Mouse (Mus musculus): ENCODE data around the gene Lmtk2. TPM values are rescaled to one million over a fixed set of nuclear protein-coding genes. Genes with fewer than 3 reads are reported as not detected.

Lmtk2 gene
- total RNA-seq (2021) = 10 to 100 TPM; 94.2 to 99.2 TPM

DNA sequence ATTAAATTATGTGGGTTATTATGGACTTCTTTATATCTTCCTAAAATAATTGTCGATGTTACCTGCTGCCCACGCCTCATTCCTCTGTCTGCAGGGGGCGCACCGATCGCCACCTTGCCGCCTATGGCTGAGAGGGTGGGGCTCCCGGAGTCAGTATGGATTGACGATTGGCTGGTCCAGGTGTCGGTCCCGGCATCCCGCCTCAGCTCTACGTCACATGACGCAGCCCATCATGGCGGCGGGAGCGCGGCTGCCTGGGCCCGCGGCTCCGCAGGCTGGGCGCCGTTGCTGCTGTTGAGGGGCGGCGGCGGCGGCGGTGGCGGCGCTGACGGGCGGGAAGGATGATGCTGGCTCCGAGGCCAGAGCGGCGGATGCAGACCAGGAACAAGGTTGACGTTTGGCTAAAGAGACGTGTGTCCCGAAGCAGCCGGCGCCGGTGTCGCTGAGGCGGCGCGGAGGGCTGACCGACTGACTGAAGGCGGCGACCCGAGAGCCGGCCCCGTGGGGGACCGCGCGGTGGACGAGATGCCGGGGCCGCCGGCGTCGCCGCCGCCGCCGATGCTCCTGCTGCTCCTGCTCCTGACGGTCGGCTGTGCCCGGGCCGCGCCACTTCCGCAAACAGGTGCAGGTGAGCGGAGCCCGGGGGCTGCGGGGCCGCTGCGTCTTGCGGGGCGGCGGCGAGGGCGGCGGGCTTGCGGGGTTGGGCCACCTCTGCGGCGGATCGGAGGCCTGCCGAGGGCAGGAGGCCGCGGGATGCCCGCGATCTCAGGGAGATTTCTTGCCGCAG is at the start of gene Lmtk2:
Lmtk2 (plus strand) TSS at position 288 of the 787 bp plus-strand sequence.
- peak; percentile 96 to 98 for DNase-seq

DNA sequence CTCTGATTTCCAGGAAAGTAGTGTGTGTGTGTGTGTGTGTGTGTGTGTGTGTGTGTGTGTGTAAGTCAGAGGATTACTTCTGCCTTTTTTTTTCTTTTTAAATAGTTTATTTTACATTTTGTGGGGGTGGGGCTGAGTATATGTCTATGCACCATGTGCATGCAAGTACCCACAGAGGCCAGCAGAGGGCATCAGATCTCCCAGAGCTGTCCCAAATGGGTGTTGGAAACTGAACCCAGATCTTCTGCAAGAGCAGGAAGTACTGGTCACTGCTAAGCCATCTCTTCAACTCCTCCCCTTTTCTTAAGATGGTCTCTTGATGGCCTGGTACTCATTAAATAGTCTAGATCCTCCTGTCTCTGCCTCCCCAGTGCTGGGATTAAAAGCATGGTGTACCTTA is 49.0 kb upstream of the Lmtk2 start:
- no peak for DNase-seq

DNA sequence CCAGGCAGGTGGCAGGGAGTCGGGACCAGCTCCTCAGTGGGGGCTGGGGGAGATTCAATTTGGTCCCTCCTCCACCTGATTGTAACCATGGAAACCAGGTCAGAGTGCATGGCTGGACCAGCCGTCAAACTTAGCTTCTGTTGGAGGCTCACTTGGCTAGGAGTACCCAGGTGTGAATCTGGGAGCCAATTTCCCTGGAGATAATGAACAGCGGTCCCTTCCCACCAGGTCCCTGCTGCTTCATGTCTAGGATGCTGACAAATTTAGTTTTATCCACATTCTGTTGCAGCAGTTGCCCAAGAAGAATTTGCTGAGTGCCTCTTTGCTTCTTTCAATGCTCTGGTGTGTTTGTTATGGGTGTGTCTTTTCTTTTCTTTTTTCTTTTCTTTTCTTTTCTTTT is 46.8 kb upstream of the Lmtk2 start:
- no peak for DNase-seq

DNA sequence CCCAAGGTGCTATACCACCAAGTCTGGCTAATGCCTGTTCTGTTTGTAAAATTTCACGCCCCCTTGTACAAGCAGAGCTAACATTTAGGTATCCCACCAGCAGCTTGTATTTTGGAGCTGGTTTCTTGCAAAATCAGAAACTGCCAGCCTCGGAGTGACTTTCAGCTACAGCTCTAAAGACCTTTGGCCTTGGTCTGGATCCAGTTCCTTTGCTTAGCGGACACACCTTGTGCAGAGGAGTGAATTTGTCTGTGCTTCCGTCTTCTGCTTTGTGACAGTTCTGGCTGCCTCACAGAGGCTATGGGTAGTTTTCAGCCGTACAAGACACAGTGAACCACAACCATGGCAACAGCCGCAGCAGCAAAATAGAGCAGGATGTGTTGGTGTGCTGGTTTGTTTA is 45.9 kb upstream of the Lmtk2 start:
- DNase-seq = no peak

DNA sequence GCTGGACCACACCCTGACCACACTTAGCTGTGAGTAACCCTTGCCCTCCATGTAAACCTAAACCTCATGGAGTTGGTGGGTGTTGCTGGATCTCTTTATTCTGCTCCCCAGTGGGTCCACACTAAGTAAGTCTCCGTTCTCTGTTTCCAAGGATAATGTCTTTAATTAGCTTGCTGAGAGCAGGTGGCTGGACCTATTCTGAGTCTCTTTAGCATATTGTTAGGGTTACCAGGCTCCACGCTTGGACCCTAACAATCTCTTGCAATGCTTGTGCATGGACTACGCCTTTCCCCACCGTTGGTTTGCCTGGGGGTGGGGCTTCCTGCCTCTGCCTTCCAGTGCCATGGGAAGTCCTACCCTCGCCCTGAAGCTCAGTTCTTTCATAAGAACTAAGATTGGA is 36.1 kb upstream of the Lmtk2 start:
- DNase-seq = no peak

DNA sequence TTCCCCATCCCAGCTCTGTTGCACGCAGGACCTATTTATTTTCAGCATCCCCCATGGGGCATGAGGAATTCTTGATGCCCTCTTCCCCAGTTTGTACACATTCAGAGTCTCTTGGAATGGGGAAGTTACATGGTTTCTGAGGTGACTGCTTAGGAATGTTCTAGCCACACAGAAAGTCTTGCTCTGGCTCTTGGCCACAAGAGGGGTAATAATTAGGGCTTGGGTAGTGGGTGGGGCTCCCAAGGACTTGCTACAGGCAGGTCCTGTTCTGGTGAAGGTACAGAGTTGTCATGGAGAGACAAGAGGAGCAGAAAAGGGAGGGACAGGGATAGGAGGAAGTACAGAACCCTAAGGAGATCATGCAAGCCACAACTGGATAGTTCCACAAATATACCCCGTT is 34.2 kb upstream of the Lmtk2 start:
- DNase-seq = no peak

DNA sequence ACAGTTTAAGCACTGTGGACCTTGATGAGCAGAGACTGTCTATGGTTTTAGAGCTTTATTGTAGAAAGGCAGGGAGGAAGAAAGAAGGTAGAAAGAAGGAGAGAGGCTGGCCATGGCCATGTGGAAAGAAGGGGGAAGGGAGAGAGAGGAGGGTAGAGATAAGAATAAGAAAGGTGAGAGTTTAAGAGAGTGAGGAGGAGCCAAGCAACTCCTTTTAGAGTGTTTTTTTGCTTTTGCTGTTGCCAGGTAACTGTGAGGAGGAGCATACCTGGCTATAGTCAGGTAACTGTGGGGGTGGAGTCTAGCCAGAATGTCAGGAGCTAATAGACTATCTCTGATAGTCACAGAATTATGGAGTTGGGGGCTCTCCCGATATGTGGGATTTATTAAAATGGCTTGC is 30.2 kb upstream of the Lmtk2 start:
- no peak for DNase-seq

DNA sequence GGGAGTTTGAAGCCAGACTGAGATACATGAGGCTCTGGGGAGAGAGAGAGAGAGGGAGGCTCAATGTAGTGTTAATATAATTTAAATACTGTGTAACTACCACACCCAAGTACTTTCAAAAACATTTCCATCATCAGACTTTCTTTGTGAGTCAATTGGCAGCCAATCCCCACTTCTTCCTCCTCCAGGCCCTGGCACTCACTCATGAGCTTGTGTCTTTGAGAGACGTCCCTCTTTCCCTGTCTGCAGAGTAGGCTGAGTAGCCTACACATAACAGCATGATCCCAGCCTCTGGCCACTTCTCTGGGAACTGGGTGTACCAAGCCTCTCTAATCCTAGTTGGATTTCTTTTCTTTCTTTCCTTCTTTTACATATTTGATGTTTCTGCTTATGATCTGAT is 29.0 kb upstream of the Lmtk2 start:
- no peak for DNase-seq

DNA sequence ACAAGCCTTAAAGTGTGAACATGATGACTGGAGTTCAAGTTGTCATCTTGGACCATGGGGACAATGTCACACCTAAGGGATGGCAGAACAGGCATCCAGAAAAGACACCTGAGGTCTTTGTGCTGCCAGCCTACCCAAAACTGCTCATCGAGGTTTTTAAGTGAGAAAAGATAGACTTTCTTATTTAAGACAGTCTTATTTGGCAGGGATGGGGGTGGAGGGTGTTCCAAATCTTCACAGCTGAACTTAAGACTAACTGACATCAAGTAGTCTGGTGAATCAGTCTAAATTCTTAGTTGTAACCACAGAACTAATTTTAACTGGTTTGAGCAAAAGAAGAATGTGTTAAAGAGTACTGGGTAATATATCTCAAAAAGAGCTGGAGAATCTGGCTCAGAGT is 22.7 kb upstream of the Lmtk2 start:
- no peak for DNase-seq

DNA sequence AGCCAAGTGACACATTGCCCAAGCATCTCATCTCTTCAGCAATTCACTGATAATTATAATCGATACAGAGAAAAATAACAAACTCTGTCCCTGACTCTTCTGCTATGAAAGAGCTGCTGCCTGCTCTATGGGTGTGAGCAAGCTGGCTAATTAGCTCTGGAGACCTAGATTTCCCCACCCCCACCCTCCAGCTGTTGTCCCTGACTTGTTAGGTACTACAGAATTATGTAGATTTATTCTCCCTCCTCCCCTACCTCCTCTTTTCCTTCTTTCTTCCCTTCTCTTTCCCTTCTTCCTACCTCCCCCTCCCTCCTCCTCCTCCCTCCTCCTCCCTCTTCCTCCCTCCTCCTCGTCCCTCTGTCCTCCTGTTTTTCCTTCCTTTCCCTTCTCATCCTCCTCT is 19.4 kb upstream of the Lmtk2 start:
- no peak for DNase-seq

DNA sequence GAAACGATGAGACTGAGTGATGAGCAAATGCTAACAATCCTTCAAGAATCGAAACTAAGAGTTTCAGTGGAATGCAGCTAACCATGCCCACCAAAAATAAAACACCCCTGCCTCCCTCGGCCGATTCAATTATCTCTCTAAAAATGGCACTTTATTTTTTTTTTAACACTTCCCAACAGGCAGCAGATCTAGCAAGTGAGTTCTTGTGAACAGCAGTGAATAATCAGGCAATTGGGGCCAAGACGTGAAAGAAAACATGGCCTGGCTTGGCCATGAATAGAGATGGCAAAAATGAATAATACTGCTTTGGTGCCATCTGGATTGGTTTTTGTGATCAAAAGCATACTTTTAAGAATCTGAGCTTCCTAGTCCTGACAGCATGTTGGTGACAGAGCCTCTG is 18.2 kb upstream of the Lmtk2 start:
- DNase-seq = no peak

DNA sequence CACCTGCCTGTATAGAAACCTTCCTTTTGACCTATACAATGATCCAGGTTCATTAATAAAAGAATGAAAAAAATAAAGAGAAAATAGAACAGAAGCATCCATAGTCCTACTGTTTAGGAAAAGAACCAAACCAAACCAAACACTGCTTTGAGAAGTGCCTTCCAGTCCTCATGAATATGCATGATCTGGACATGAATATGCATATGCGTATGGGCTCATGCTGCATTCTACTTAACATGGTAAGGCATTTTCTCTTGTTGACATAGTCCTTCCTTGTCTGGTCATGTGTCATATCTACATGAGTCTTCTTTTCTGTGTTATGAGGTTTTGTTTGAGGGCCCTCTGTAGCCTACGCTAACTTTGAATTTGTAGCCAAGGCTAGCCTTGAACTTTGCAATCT is 16.7 kb upstream of the Lmtk2 start:
- no peak for DNase-seq

DNA sequence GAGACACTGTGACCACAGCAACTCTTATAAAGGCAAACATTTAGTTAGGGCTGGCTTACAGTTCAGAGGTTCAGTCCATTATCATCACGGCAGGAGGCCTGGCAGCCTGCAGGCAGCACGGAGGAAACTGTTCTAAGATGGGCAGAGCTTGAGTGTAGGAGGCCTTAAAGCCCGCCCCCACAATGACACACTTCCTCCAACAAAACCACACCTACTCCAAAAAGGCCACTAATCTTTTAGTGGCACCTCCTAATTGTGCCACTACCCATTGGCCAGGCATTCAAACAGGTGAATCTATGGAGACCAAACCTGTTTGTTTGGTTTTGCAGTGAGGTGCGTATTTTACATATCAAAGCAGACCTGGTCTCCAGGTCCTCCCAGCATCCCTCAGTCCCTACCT is 16.0 kb upstream of the Lmtk2 start:
- DNase-seq = no peak

DNA sequence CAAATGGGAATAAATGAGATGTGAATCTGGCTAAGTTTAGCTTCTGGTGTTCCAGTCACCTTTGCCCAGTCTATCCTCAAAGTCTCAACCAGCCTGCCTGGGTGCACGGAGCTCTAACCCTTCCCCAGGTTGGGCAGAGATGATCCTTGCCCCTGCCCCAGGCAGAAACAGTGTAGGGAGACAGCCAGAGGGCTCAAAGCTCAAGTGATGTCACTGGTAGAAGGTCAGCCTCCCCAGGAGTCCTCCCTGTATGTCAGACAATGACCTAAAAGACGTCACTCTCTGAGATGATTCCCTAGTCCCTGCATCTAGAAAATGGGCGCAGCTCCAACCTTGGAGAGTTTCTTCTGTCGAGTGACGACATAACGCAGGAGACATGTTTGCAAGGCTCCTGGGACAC is 14.5 kb upstream of the Lmtk2 start:
- no peak for DNase-seq

DNA sequence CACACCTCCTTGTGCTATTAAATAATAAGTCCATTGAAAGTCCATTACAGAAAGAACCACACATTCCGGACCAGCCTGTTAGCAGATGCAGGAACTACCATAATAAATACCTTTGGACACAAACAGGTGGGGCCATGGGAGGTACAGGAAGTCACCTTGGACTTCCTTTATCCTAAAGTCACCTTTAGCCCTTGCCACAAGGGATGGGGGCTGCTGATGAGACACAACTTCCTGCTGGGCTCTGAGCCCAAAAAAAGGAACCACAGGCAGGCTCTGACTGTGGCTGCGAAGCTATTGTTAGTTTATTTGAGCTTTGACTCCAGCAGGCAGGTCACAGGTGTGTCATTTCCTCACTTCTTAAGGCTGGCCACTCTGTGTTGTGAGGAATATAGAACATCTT is 13.7 kb upstream of the Lmtk2 start:
- no peak for DNase-seq

DNA sequence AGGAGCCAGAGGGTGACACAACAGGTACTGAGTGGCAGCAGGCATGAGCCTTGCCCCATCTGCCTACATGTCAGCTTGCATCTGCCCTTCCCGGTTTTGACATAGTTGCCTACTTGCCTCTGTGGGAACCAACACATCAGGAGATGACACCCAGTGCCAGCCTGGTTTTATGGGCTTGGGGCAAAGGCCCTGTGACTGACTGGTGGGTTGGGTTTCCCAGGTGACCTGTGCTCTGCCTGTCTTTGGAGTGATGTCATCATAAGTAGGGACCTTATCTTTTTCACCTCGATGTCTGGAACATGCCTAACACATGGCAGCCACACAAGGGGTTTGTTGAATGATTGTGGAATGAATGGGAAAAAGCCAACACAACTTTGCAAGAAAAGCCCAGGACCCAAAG is 11.9 kb upstream of the Lmtk2 start:
- DNase-seq = no peak

DNA sequence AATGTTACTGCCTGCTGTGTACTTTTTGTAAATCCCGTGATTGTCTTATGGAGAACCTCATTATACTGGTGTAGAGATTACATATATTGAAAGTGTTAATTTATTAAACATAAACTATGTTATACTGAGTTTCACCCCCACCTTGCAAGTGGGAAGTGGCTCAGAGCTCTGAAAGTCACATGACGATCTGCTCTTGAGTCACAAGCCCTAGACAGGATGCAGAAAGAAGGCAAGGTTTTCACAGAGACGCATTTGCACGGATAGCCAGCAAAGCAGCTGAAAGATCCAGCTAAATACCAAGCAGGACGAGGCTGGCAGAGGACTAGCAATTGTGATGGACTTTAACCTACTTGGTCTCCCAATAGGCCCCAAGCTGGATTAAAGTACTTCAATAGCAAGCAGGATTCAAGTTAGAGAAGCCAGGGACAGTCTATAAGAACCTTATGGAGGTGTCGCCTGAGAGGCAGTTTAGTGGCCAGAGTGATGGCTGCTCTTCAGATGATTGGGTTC is 4.7 kb upstream of the Lmtk2 start:
- no peak for DNase-seq

DNA sequence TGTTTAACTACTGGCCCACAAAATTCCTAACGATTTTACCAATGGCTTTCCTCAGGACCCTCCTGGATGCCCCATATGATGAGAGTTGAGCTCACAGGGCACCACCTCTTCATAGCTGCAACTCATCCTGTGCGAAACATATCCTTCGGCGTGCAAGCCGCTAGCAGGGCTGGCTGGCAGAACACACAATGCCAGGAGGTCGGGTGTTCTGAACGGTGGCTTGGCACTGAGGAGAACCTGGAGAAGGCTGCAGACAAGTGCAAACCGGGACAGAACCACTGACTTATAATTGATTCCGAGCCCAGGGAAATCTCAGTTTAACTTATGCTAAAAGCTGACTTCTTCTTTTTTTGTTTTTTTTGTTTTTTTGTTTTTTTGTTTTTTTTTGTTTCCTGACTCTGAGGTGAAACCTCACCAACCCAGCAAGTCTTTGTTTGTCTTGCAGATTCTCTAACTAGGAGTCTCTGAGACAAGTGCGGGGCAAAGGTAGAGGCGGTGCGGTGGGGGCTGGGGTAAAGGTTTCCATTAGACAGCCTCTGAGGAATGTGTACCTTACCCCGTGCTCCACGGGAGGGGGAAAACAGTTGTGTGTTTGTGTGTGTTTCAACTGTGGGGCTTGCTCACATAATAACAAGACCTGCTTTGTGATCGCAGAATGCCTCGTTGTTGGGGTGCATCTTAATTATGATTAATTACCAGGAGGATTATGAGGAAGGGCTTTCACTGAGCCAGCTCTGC is 2.2 kb upstream of the Lmtk2 start:
- no peak for DNase-seq

DNA sequence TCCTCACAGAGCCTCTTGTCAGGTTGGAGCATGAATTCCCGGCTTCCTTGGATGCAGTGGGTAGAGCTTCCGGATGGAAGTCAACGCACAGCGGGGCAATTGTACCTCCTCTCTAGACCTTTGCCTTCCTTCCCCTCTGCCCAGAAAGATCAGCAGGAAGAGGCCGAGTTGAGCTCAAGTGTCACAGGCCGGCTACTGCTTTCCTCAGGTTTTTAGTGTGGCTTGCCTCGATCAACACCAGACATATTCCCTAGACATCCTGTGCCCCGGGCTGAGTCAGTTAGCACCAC is 1.7 kb upstream of the Lmtk2 start:
- DNase-seq = no peak

DNA sequence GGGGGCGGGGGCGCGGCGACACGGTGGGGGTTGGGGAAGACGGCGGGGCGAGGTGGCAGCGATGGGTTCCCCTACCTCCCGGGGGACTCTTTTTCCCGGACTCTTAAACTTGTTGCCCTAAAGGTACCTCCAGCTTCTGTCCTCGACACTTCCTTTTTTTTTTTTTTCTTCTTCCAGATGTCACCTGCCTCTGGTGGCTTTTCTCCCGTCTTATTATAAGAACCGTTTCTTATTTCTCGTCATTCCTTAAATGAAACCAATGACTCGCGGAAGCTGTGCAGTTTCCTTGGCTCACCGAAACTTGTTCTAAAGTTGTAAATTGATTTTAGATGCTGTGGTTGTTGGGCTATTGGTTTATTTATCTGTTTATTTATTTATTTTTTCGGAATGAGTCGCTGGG is 712 bp downstream of the Lmtk2 start:
- DNase-seq = no peak

DNA sequence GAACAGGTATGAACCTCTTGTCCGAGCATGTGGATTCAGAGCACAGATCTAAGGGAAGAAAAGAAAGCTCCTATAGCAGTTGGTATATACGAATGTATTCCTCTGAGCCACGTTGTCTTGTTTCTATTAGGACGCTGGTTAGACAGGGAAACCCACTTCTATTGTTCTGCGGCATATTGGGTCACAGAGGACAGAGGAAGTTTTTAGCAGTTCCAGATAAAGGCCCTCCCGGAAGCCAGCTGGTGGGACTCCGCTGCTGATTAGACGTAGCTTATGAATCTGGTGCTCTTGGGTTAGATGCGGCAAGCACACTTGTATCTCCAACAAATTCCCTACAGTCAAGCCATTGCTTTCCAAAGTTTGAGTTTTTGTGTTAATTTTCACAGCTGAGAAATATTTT is 4.8 kb downstream of the Lmtk2 start:
- DNase-seq = no peak

DNA sequence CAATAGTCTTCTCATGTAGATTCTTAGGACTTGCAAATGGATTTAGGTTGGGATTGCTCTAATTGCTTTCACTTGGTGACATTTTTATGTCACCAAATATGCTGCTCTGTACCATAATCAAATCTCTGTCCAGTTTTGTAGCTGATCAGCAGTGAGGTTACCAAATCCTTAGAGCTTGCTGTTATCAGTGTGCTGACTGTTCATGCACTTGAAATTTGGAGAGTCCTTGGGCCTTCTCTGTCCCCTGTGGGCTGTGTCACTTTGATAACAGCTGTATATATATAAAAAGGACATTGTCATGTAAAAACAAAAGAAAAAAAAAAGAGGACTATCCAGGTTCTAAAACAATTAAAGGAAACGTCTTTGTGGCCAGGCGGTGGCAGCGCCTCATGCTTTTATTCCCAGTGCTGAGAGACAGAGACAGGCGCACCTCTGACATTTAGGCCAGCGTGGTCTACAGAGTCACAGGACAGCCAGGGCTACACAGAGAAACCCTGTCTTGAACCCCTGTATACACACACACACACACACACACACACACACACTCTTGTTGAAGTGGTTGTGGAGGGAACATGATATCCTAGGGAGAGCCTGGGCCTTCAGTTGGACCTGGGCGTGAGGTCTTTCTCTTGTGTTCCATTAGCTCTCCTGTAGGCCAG is 5.4 kb downstream of the Lmtk2 start:
- no peak for DNase-seq

DNA sequence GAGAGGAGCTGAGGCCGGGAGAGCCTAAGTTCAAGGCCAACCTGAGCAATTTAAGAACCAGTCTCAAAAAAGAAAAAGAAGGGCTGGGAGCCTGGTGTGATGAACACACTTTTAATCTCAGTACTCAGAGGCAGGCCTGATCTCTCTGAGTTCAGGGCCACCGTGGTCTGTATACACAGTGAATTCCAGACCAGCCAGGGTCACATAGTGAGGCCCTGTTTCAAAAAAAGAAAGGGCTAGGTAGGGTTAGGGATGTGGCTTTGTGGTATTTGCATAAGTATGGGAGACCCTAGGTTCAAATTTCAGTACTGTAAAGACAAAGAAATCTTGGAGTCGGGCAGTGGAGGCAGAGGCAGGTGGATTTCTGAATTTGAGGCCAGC is 5.9 kb downstream of the Lmtk2 start:
- DNase-seq = no peak

DNA sequence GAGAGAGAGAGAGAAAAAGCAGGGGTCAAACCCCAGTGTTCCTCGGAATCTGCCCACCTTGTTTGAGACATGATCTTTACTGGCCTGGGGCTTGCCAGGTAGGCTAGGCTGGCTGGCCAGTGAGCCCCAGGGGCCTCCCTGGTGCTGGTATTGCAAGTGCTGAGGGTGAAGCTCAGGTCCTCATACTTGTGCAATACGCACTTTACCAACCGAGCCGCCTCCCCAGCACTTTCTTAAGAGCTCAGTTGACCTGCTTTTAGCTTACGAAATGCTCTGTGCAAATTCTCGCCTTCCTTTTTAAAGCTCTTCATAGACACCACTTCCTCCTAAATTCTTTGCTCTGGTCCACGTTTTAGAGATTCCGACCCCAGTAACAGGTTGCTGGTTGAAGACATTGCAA is 9.0 kb downstream of the Lmtk2 start:
- DNase-seq = no peak
